Mouse (Mus musculus) liver, embryonic 12.5 days (tissue): ENCODE measurements at regions not wholly inside any gene's neighbourhood (a gene's known extent, or its start where the extent isn't known, plus 50 kb on each side); places are given as distances from the start of the nearest gene placed in this dataset.

Source experiments
- ATAC-seq: fragments of 200-750 bp; cut with Nextera tagmentation; 2 replicates; pipeline ENCODE4 v1.8.0; 2017; ENCODE audit warnings: moderate number of reproducible peaks, mild to moderate bottlenecking, moderate library complexity
- H3K27ac ChIP-seq: fragments of 300-500 bp; sonication (generic); 2 replicates; pipeline ENCODE4 v1.5.1; 2016; ENCODE audit warnings: mild to moderate bottlenecking
- H3K27me3 ChIP-seq: fragments of 300-500 bp; sonication (generic); replicated peaks from 2 replicates; pipeline ENCODE4 v1.6.1; 2016; ENCODE audit warnings: mild to moderate bottlenecking, moderate library complexity
- H3K36me3 ChIP-seq: fragments of 300-500 bp; sonication (generic); 2 replicates; pipeline ENCODE4 v1.6.1; 2016; ENCODE audit warnings: mild to moderate bottlenecking, moderate library complexity
- H3K4me1 ChIP-seq: fragments of 300-500 bp; sonication (generic); 2 replicates; pipeline ENCODE4 v1.6.1; 2016
- H3K4me2 ChIP-seq: fragments of 300-500 bp; sonication (generic); 2 replicates; pipeline ENCODE4 v1.6.1; 2016; ENCODE audit warnings: mild to moderate bottlenecking, moderate library complexity
- H3K4me3 ChIP-seq: fragments of 300-500 bp; sonication (generic); 2 replicates; pipeline ENCODE4 v1.5.1; 2016; ENCODE audit warnings: mild to moderate bottlenecking, moderate library complexity
- H3K9ac ChIP-seq: fragments of 300-500 bp; sonication (generic); 2 replicates; pipeline ENCODE4 v1.6.1; 2016; ENCODE audit warnings: mild to moderate bottlenecking, moderate library complexity
- H3K9me3 ChIP-seq: fragments of 300-500 bp; sonication (generic); replicated peaks from 2 replicates; pipeline ENCODE4 v1.6.1; 2016; ENCODE audit warnings: mild to moderate bottlenecking, moderate library complexity
- WGBS: fragments of 180-500 bp; shearing (Covaris S2); methylation state at CpG from one replicate; pipeline ENCODE4 v1.1.7; 2016; ENCODE audit not compliant: insufficient replicate concordance; 5-methylcytosine and 5-hydroxymethylcytosine counted together

- no peak for ATAC-seq
- H3K9ac ChIP-seq = no peak overlapping the region
- 46% methylated on average over 3 of the region's 3 CpGs for WGBS
Observed at GRCm38 (mm10) chr14:61665815-61666214, 58.6 kb downstream of the Kcnrg start.

DNA sequence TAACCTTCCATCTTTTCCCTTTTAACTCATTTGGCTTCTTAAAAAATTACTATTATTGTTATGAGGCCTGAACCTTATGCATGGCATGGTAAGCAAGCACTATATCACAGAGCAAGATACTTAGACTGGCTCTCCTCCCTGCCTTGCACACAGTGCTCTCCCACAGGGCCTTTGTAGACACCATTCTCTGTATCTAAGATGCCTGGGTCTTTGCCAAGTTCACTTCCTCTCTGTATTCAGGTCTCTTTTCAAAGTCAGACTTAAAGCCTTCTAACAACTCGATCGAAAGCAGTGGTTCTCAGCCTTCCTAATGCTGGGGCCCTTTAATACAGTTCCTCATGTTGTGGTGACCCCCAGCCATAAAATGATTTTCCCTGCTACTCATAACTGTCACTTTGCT lies 65.9 kb downstream of the Kcnrg start:
- no peak overlapping the region for H3K4me2 ChIP-seq
- no peaks in the 10 kb centered on the region for H3K27me3 ChIP-seq
- H3K4me1 ChIP-seq = peaks cover 17% of the 10 kb centered on the region
- H3K9ac ChIP-seq = no peak overlapping the region
- no peak overlapping the region for H3K4me3 ChIP-seq
- no peaks in the 10 kb centered on the region for H3K9me3 ChIP-seq
- H3K27ac ChIP-seq = no peak overlapping the region
- peaks cover 74% of the 10 kb centered on the region for H3K36me3 ChIP-seq
- 74% methylated on average over 2 of the region's 2 CpGs for WGBS
- no peak for ATAC-seq

More at GRCm38 (mm10) chr14:61665815-61666214, 58.6 kb downstream of the Kcnrg start:
- Histone ChIP-seq H3K27me3 (no peaks in the 10 kb centered on the region), H3K4me1 (peaks cover 28% of the 10 kb centered on the region), H3K4me3 (no peak overlapping the region), H3K9me3 (no peaks in the 10 kb centered on the region), H3K4me2 (no peak overlapping the region), H3K27ac (no peak overlapping the region), H3K36me3 (peaks cover 25% of the 10 kb centered on the region)

GRCm38 (mm10) chr14:61678107-61678506 lies 70.8 kb downstream of the Kcnrg start:
- Histone ChIP-seq H3K9me3 (no peaks in the 10 kb centered on the region), H3K27ac (no peak overlapping the region), H3K9ac (no peak overlapping the region), H3K4me3 (no peak overlapping the region), H3K4me2 (no peak overlapping the region), H3K4me1 (peaks cover 34% of the 10 kb centered on the region), H3K27me3 (no peaks in the 10 kb centered on the region), H3K36me3 (peaks cover 34% of the 10 kb centered on the region)
- 95% methylated on average over 1 of the region's 1 CpGs for WGBS
- ATAC-seq = no peak

GRCm38 (mm10) chr14:61680818-61681707 lies 73.8 kb downstream of the Kcnrg start:
- ATAC-seq = peak; percentile 78
- no peaks in the 10 kb centered on the region for H3K9me3 ChIP-seq
- H3K9ac ChIP-seq = peak overlapping the region; percentile 94
- H3K27me3 ChIP-seq = peaks cover 24% of the 10 kb centered on the region
- peak overlapping the region; percentile 97 for H3K27ac ChIP-seq
- peak overlapping the region; percentile 90 for H3K4me2 ChIP-seq
- H3K4me3 ChIP-seq = peak overlapping the region; percentile 79
- H3K36me3 ChIP-seq = peaks cover 15% of the 10 kb centered on the region
- under 1% methylated on average over 38 of the region's 50 CpGs for WGBS
- peaks cover 52% of the 10 kb centered on the region for H3K4me1 ChIP-seq

GRCm38 (mm10) chr14:61681708-61682701 lies 74.7 kb downstream of the Kcnrg start:
- Histone ChIP-seq H3K4me2 (peak overlapping the region; percentile 90), H3K27ac (peak overlapping the region; percentile 97), H3K4me3 (peak overlapping the region; percentile 79), H3K9ac (peak overlapping the region; percentile 94), H3K27me3 (peaks cover 34% of the 10 kb centered on the region), H3K4me1 (peaks cover 62% of the 10 kb centered on the region), H3K36me3 (peaks cover 6% of the 10 kb centered on the region; the same call in 1 of the 2 replicates), H3K9me3 (no peaks in the 10 kb centered on the region)
- peak; percentile 78 for ATAC-seq
- under 1% methylated on average over 90 of the region's 90 CpGs for WGBS

DNA sequence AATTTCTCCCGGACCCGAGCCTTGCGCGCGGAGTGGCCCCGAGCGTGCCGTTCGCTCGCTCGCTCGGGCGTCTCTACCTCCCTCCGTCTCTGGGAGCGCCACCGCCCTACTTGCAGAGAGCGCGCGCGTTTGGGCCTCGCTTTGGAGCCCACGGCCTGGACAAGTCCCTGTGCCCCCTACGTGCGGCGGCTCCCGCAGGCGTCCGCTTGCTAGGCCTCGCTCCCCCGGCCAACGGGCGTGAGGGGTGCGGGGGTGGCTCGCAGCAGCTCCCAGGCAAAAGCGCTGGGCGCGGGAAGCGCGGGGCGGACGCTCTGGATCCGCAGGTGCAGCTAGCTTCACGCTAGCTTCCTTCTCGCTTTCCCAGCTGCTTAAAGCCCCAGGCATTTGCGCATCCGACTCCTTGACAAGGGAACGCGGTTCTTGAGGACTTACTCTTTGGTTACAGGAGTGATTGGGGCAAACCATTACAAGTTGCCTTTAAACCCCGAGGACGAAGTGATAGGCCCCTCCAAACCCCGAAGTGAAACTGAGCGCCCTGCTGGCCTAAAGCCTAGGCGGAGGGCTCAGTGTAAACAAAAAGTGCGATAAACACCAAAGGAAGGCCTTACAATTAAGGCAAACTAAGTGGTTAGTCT lies 75.6 kb downstream of the Kcnrg start:
- Histone ChIP-seq H3K4me3 (peak overlapping the region; percentile 79), H3K9me3 (no peaks in the 10 kb centered on the region), H3K27me3 (peaks cover 42% of the 10 kb centered on the region), H3K9ac (peak overlapping the region; percentile 94), H3K4me1 (peaks cover 68% of the 10 kb centered on the region), H3K36me3 (peaks cover 2% of the 10 kb centered on the region; the same call in 1 of the 2 replicates), H3K4me2 (peak overlapping the region; percentile 90), H3K27ac (peak overlapping the region; percentile 97)
- 1% methylated on average over 54 of the region's 54 CpGs for WGBS
- ATAC-seq = peak; percentile 69

- H3K4me1 ChIP-seq = peaks cover 64% of the 10 kb centered on the region
- peak overlapping the region; percentile 94 for H3K9ac ChIP-seq
Observed at GRCm38 (mm10) chr14:61683356-61683740, 76.1 kb downstream of the Kcnrg start.

DNA sequence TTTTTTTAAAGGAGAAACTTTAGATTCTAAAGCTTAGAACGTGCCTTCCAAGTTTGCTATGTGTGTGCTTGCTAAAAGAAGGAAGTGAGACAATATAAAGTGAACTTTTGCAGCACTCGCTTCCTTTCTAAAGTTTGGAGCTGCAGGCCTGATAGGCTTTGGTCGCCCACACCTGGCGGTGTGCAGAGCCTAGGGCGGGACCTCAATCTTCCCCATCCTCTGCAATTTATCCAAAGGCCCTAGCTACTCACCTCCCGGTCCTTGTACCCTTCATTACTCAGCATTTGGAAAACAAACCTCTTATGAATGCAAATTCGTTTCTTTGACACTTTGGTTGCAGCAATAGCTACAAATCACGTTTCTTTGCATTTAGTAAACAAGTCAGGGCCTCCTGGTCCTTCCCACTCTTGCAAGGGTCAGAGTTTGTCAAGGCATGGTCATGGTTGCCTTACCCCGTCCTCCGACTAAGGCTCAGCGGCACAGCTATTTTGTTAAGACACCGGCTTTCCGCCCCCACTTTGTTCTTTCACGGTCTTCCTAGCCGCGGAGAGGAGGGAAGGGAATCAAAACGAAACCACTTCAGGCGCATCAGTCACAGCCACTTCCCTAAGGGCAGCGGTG lies 76.6 kb downstream of the Kcnrg start:
- Histone ChIP-seq H3K36me3 (no peaks in the 10 kb centered on the region), H3K4me3 (peak overlapping the region; percentile 79), H3K4me2 (peak overlapping the region; percentile 90), H3K27ac (no peak overlapping the region), H3K4me1 (peaks cover 62% of the 10 kb centered on the region), H3K9ac (peak overlapping the region; percentile 94), H3K9me3 (no peaks in the 10 kb centered on the region), H3K27me3 (peaks cover 50% of the 10 kb centered on the region)
- WGBS = 7% methylated on average over 19 of the region's 19 CpGs
- ATAC-seq = no peak

More at GRCm38 (mm10) chr14:61683356-61683740, 76.1 kb downstream of the Kcnrg start:
- peaks cover 2% of the 10 kb centered on the region; the same call in 1 of the 2 replicates for H3K36me3 ChIP-seq
- peak overlapping the region; percentile 90 for H3K4me2 ChIP-seq
- ATAC-seq = no peak
- 10% methylated on average over 9 of the region's 9 CpGs for WGBS
- no peaks in the 10 kb centered on the region for H3K9me3 ChIP-seq
- H3K27ac ChIP-seq = peak overlapping the region; percentile 97
- H3K4me3 ChIP-seq = peak overlapping the region; percentile 79
- H3K27me3 ChIP-seq = peaks cover 44% of the 10 kb centered on the region

- H3K9ac ChIP-seq = peak overlapping the region; percentile 94
- WGBS = 16% methylated on average over 26 of the region's 26 CpGs
Observed at GRCm38 (mm10) chr14:61684473-61685230, 77.4 kb downstream of the Kcnrg start.

GRCm38 (mm10) chr14:61685231-61685800 lies 78.1 kb downstream of the Kcnrg start:
- H3K36me3 ChIP-seq = no peaks in the 10 kb centered on the region
- peak overlapping the region; percentile 90 for H3K4me2 ChIP-seq
- no peak overlapping the region for H3K27ac ChIP-seq
- H3K4me1 ChIP-seq = peaks cover 56% of the 10 kb centered on the region
- H3K27me3 ChIP-seq = peaks cover 64% of the 10 kb centered on the region
- no peak for ATAC-seq
- WGBS = 20% methylated on average over 12 of the region's 12 CpGs
- no peaks in the 10 kb centered on the region for H3K9me3 ChIP-seq
- H3K4me3 ChIP-seq = peak overlapping the region; percentile 79
- H3K9ac ChIP-seq = no peak overlapping the region

More at GRCm38 (mm10) chr14:61684473-61685230, 77.4 kb downstream of the Kcnrg start:
- peak overlapping the region; percentile 79 for H3K4me3 ChIP-seq
- ATAC-seq = no peak
- H3K4me1 ChIP-seq = peaks cover 60% of the 10 kb centered on the region
- no peaks in the 10 kb centered on the region for H3K9me3 ChIP-seq
- H3K27me3 ChIP-seq = peaks cover 57% of the 10 kb centered on the region
- no peak overlapping the region for H3K27ac ChIP-seq
- no peaks in the 10 kb centered on the region for H3K36me3 ChIP-seq
- peak overlapping the region; percentile 90 for H3K4me2 ChIP-seq
